Mouse (Mus musculus): ENCODE data around the gene Arl5c. TPM values are rescaled to one million over a fixed set of nuclear protein-coding genes. Genes with fewer than 3 reads are reported as not detected.

Arl5c gene
- total RNA-seq, 2 experiments from 2014 or later: 1.5 to 1.9 TPM

Small RNA genes within 50 kb of the gene (microRNA-seq; reads per million reads assigned to microRNA genes)
- gene Gm22461 (not detected), gene Gm27597 (not detected)

Other genes with a start within 250 kb of the Arl5c start
- 10 to 100 TPM; 13.4 to 13.5 TPM for gene Cwc25, start 229.6 kb downstream of the Arl5c start, total RNA-seq (2021)
- gene 1700001P01Rik, start 220.3 kb downstream of the Arl5c start, total RNA-seq (2021): not detected
- 100 to 1,000 TPM; 976 to 983 TPM for gene Rpl23, start 213.7 kb downstream of the Arl5c start, total RNA-seq (2021)
- gene Lasp1, start 197.2 kb downstream of the Arl5c start, total RNA-seq (2021): 10 to 100 TPM; 82.0 to 99.0 TPM
- 1 to 10 TPM; 1.0 to 2.4 TPM for gene B230217C12Rik, start 155.4 kb downstream of the Arl5c start, total RNA-seq (2021)
- gene Fbxo47, start 112.0 kb downstream of the Arl5c start, total RNA-seq (2021): under 1 TPM; 0.27 to 0.44 TPM
- 1 to 10 TPM; 7.1 to 7.6 TPM for gene Plxdc1, start 9.7 kb downstream of the Arl5c start, total RNA-seq (2021)
- gene Cacnb1, start 26.9 kb upstream of the Arl5c start, total RNA-seq (2021): 100 to 1,000 TPM; 240 to 241 TPM
- 1,000 to 10,000 TPM; 1,153 to 1,224 TPM for gene Rpl19, start 30.5 kb upstream of the Arl5c start, total RNA-seq (2021)
- under 1 TPM; 0.54 to 0.60 TPM for gene Stac2, start 57.3 kb upstream of the Arl5c start, total RNA-seq (2021)
- gene Fbxl20, start 154.2 kb upstream of the Arl5c start, total RNA-seq (2021): 10 to 100 TPM; 16.9 to 18.2 TPM
- 10 to 100 TPM; 28.5 to 34.8 TPM for gene Med1, start 197.1 kb upstream of the Arl5c start, total RNA-seq (2021)
- gene Cdk12, start 206.9 kb upstream of the Arl5c start, total RNA-seq (2021): 10 to 100 TPM; 28.5 to 31.0 TPM